Mouse (Mus musculus): ENCODE measurements around the gene Cbll1. TPM values are rescaled to one million over a fixed set of nuclear protein-coding genes. Genes with fewer than 3 reads are reported as not detected.
A peak's percentile ranks its signal among the peaks of the same experiment; 100 is the strongest.

Gene Cbll1
- total RNA-seq (2021), result 10 to 100 TPM; 20.6 to 24.3 TPM
- long read RNA-seq, experiment 1, transcript Cbll1-203 (6 exons, 3,900 nt), result major isoform, 5 of 12 reads
- long read RNA-seq, experiment 1, partial matches to known transcripts, result 1 of 12 reads
- long read RNA-seq, experiment 1, other reads (novel, unspliced or antisense), result 4 of 12 reads
- long read RNA-seq, experiment 2, transcript Cbll1-203 (6 exons, 3,900 nt), result major isoform, 9 of 20 reads
- long read RNA-seq, experiment 2, partial matches to known transcripts, result 1 of 20 reads
- long read RNA-seq, experiment 2, other reads (novel, unspliced or antisense), result 9 of 20 reads

GRCm38 (mm10) chr12:31499314-31500131, at the start of gene Cbll1:
TSS of gene Cbll1 (minus strand) at chr12:31499616.
- DNase-seq (ENCODE audit: low spot score in 2 of 2), result peak; percentile 96 to 98

DNA sequence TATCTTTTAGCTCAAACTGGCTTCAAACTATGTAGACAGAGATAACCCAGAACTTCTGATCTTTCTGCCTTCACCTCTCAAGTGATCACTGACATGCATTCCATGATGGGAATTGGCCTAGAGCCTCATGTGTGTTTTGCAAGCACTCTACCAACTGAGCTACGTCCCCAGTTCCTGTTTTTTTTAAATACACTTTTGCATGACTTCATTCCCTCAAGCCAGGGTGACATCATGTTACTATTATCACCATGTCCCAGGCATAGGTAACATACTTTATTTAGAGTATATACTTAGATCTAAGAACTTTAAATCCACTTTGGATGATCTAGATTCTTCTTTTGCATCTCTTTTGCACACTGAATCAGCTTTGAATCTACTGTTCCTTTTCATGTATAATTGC, 46.6 kb upstream of the Cbll1 start:
- no peak for DNase-seq (ENCODE audit: low spot score in 2 of 2)

DNA sequence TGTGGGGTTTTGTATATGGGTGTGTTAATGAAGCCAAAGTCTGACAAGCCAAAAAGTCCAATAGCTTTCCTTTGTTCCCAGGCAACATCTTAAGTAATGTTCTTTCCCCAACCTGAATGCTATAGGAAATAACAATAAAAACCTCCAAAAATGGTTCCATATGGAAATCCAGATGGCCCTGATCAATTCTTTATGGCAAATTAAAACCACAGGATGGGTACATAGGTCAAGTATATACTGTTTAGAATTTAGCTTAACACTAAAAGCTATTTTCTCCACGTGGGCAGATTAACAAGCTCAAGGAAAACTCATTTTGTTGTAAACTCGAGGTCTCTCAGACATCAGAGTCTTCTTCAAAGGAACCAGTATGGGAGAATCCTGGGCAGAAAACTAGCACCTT, 45.8 kb upstream of the Cbll1 start:
- DNase-seq (ENCODE audit: low spot score in 2 of 2), result no peak

DNA sequence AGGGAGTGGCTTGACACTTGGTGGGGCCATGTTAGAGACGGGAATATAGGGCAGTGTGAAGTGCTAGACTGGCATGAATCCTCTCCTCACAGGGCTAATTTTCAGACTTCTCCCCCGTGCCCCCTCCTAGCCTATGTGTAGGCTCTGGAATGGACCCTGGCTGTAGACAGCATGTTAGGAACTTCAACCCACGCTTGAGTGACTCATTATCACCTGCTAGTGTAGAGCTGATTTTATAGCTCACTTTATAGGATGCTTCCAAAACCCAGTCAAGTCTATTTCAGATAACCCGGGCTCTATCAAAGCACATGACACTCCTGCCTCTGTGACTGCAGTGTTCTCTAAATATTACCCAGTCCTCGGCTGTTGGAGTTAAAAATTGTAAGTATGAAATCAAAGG, 42.1 kb upstream of the Cbll1 start:
- no peak for DNase-seq (ENCODE audit: low spot score in 2 of 2)

GRCm38 (mm10) chr12:31539783-31540182, 40.4 kb upstream of the Cbll1 start:
- DNase-seq (ENCODE audit: low spot score in 2 of 2), result no peak

GRCm38 (mm10) chr12:31537515-31538230, 38.3 kb upstream of the Cbll1 start:
- no peak for DNase-seq (ENCODE audit: low spot score in 2 of 2)

- peak; percentile 12 to 27 for DNase-seq (ENCODE audit: low spot score in 2 of 2)
Observed at GRCm38 (mm10) chr12:31534060-31534843, 34.8 kb upstream of the Cbll1 start.

DNA sequence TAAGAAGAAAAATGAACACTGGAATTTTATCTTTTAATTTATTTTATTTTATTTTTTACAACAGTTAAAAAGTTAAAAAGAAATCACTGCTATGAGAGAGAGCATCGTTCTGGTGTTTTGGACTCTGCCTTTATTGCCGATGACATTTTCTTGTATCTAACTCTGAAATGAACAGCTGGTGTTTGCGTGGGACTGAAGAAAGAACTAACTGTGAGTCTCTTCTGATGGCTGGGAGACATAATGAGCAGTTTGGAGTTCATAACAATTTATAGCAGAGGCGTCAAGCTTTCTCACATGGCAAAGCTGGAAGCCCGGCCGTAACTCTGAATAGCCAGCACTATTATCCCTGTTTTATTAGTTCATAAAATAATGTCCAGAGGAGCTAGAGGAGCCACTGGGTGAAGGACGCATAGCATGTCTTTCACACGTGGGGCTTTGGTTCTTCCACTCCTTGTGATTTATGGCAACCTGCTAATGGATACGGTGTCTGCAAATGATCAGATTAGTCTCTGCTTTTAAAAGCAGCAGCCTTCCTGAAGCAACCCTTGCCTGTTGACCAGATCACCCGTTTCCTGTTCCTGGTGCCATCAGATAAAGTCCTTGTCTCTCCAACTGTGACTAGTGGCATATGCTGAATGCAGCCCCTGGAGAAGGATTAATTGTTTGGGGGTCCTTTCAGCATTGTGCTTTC, 33.9 kb upstream of the Cbll1 start:
- peak in 1 of 2 experiments; percentile 76 for DNase-seq (ENCODE audit: low spot score in 2 of 2)

GRCm38 (mm10) chr12:31532054-31532453, 32.6 kb upstream of the Cbll1 start:
- DNase-seq (ENCODE audit: low spot score in 2 of 2), result no peak

DNA sequence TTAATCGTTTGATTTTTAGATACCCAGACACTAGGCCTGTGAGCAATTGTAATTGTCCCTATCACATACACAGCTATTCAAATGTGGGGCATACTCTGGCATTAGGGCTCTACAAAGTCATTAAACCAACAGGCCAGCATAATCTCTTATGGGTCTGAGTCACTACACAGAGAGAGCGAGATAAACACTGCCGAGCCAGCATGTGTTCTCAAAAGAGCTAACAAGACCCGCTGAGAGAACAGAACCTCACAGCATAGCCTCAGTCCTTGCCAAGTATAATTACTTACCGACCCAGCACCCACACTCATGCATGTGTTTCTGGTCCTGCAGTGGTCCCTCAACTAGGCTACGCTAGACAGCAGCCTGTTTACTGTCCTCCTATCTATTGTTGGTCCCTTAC, 28.0 kb upstream of the Cbll1 start:
- DNase-seq (ENCODE audit: low spot score in 2 of 2), result no peak

DNA sequence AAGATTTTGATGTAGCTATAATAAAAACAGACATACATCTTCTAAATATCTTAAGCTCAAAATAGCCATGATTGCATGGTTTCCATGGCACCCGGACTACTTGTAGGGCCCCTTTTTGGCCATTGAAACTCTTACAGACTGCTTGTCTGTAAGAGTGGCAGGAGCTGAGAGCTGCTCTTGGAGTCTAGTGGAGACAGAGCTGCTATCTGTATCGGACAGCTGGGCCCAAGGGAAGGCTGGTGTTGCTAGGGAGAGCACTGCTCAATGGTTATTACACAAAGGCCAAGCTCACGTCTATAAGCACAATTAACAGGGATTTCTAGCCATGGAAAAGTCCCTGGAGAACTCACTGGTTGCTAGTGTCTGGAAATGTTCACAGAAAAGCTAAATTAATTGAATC, 22.0 kb upstream of the Cbll1 start:
- no peak for DNase-seq (ENCODE audit: low spot score in 2 of 2)

DNA sequence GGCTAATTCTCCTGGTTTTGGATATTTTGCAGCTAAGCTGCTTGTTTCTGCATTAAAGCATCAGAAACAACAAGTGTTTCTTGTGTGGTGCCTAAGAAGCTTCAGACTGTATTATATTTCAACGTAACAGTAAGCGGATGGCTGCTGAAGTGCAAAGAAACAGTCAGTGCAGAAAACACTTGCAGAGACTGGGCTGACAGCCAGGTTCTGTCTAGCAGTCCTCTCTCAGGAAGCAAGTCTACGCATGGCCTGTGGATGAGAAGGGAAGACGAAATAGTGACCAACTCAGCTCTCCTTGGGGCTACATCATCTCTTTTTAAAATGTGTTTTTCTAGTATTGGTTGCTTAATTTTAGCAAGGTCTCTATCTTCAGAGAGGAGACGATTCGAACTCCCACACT, 20.7 kb upstream of the Cbll1 start:
- no peak for DNase-seq (ENCODE audit: low spot score in 2 of 2)

DNA sequence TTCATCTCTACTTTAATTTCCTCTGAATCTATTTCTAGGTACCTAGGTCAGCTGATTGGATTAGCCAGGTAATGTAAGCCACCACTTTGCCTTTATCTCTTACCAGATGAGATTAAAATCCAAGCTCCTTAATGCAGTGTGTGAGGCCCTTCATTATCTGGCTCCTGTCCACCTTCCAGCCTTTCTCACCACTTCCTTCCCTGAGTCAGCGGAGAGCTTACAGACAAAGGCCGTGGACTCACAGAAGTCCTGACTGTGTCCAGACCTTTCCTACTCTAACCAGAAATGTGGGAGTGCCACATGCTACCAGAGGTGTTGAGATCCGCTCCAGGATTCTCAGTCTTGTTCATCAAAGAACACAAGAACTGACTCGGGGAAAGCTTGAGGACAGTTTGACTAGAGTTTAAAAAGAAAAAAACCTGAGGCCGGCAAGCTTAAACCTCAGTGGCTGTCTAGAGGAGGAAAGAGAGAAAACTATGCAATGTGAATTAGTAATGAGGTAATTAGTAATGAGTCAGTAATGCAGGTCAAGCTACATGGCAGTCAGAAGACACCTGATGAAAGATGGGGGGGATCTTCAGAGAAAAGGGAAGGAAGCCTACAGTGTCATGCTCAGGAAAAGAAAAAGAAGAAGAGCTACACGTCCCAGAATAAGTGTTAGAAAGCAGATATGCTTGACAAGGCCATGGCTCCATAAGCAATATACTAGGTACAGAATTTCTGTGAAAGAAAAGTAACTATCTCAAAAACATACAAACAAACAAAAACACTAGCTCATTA, 14.5 kb upstream of the Cbll1 start:
- no peak for DNase-seq (ENCODE audit: low spot score in 2 of 2)

DNA sequence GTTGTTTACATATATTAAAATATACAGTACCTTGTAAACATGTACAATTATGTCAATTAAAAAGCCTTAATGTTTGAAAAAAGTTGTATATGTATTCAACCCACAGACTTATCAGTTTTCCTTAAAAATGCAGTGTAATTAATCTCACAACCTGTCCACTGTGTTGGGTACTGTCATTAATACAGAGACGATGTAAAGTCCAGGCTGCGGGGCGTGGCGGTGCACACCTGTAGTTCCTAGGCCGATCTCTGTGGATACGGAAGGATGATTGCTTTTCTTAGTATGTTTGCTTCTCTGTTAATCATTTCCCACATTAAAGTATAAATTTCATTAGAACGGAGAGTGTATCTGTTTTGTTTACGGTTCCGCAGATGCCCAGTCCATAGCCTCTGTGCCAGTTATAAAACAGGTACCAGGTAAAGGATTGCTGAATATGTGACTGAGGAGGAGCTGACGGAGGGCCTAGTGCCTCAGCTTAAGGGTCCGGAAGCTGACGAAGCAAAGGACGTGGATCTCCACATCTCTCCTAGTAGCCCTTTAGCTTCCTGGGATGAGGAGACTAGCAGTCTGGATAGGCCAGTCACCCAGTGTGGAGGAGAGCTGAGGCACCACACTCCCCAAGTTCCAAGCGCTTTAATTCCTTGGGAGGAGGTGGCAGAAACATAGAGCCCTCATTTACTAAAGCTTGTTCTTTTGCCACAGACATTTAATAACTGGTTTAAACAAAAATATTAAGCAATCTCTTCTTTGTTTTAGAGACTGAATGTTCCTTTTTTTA, 13.4 kb upstream of the Cbll1 start:
- DNase-seq (ENCODE audit: low spot score in 2 of 2), result no peak

- no peak for DNase-seq (ENCODE audit: low spot score in 2 of 2)
Observed at GRCm38 (mm10) chr12:31511218-31511617, 11.8 kb upstream of the Cbll1 start.

DNA sequence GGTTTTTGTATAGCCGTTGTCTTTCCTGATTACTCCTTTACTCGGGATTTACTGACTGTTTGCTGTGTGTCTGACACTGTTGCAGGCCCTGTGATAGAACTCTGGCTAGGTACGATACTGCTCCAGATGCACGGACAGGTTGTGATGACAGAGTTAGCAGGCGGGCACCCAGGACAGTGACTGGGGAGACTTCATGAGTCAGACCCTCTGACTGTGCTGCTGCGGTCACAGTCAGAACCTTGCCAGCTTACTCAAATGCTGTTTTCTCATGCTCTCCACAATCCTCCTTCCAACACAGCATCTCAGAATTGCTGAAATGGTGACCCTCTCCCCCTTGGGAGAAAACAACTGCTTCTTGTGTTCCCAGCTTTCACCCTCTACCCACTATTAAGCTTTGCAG, 9.1 kb upstream of the Cbll1 start:
- no peak for DNase-seq (ENCODE audit: low spot score in 2 of 2)

GRCm38 (mm10) chr12:31507718-31508364, 8.4 kb upstream of the Cbll1 start:
- DNase-seq (ENCODE audit: low spot score in 2 of 2), result peak in 1 of 2 experiments; percentile 51

DNA sequence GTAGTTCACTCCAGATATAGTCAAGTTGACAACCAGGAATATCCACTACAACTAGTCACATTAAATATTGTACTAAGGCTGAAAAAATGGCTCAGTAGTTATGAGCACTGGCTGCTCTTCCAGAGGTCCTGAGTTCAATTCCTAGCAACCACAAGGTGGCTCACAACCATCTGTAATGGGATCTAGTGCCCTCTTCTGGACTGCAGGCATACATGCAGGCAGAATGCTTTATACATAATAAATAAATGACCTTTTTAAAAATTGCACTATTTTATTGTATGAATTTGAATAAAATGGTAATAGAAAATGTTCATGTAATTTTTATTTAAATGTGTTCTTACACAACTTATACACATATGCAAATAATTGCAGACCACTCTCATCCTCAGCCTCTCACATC, 3.8 kb upstream of the Cbll1 start:
- no peak for DNase-seq (ENCODE audit: low spot score in 2 of 2)
